Mouse (Mus musculus) left cerebral cortex, postnatal 10 days (tissue): Measurements from ENCODE around the gene Pitx2. TPM values are rescaled to one million over a fixed set of nuclear protein-coding genes. Genes with fewer than 3 reads are reported as not detected.

Experiments
- DNase-seq, 2 experiments: peaks; one replicate each; pipeline ENCODE4 v3.0.0; 2021 to 2022; ENCODE audit warnings: low spot score in 2 of 2, mixed read lengths in 1 of 2; ENCODE audit errors: extremely low spot score in 1 of 2
- intact Hi-C: fragments of 180-260 bp; cut with DNase I; formaldehyde crosslinking; loops from one replicate; pipeline ENCODE4 v1.15.1; 2025
- total RNA-seq, 2 experiments: library from RNA; stranded (reverse); gene quantifications; 2 replicates each; pipeline ENCODE4 v1.2.3; 2021

Gene Pitx2
- total RNA-seq = not detected

GRCm38 (mm10) chr3:129199609-129200500 lies at the start of gene Pitx2:
Gene Pitx2, plus strand, starts transcription at chr3:129199878.
- no peak for DNase-seq
- intact Hi-C loops = no loop called here

GRCm38 (mm10) chr3:129150001-129150400 lies 49.7 kb upstream of the Pitx2 start:
- no peak for DNase-seq
- intact Hi-C loops = no loop called here

DNA sequence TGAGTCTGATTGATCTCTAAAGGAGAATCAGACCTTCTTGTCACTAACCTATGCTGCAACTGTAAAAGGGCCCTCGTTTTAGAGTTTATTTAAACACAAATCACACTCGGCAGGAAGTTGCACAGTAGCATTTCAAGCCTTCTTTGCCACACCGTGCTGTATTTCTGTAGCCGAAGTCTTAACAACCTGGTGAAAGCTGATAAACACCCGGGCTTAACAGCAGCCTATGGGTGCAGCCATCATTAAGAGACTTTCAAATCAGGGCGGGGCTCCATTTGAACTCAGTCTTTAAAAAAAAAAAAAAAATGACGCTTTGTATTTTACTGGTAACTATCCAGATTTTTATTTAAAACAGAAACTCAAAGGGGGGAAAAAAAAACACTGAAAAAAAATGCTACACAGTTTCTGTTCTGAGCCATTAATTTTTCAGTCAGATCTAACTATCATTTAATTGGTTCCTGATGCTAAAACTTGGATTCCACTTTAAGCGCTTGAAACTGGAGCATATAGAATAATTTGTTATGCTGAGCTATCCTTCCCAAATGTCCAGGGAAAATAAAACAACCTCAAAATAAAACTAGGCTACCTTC lies 48.5 kb upstream of the Pitx2 start:
- intact Hi-C loops = no loop called here
- no peak for DNase-seq

DNA sequence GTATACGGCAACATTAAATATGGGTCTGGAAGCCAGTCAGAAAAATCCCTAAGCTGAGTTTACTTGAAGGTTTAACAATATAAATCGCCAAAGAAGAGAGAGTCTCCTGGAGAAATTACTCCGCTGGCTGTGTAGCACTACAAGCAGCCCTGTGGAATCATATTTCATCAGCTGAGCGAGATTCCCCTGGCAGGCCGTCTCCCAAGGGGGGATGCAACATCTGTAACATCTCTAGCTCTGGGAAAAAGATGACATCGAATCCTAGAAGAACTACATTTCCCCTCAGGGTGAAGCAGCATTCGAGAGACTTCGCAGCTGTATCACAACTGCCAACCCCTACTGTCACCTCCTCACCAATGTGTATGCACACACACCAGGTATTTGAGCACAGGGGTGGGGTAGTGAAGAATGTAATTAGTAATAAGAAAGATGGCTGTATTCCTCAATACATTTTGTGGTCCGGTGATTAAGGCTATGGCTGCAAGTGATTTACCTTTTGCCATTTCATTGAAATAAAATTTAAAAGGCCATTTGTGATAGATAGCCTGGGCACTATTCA lies 40.8 kb upstream of the Pitx2 start:
- DNase-seq = no peak
- intact Hi-C loops = no loop called here

- no peak for DNase-seq
- intact Hi-C loops = no loop called here
These were observed 38.2 kb upstream of the Pitx2 start for GRCm38 (mm10) chr3:129161333-129162035.

- intact Hi-C loops = no loop called here
- no peak for DNase-seq
These were observed 35.4 kb upstream of the Pitx2 start for GRCm38 (mm10) chr3:129164246-129164645.

- DNase-seq = no peak
- intact Hi-C loops = no loop called here
These were observed 34.0 kb upstream of the Pitx2 start for GRCm38 (mm10) chr3:129165715-129166114.

- intact Hi-C loops = no loop called here
- DNase-seq = no peak
These were observed 33.0 kb upstream of the Pitx2 start for GRCm38 (mm10) chr3:129166684-129167083.

DNA sequence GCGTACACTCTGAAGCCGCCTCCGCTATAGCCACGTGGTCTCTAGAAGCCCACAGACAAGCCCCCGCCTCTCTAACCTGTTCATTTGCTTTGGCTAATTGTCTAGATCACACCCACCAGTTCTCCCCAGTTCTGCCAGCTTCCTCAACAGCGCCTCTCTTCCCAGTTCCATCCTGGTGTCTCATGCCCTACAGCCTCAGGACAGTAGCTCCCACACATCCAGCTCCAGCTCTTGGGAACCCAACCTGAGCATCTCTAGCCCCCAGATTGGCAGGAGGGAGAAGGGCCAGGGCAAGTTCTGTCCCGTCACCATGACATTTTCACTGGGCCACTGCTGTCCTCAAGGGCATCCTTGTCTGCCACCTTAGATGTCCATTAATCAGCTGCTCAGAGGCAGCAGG lies 29.3 kb upstream of the Pitx2 start:
- intact Hi-C loops = no loop called here
- no peak for DNase-seq

DNA sequence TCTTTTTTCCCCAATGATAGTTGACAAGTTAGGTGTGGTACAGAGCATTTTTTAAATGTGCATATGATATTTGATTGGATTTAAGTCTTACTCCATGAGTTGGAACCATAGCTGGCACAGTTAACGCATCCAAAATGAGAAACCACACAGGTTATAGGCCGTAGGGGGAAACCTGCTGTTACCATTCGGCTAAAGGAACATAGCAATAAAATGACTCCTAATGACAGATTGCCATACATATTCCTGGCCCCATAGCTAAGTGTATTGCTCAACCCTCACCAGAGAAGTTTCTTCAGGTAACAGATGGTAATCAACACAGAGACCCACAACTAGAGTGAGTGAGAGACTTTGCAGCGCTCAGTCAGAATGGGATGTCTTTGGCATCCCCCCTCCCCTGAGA lies 27.9 kb upstream of the Pitx2 start:
- intact Hi-C loops = no loop called here
- DNase-seq = no peak

DNA sequence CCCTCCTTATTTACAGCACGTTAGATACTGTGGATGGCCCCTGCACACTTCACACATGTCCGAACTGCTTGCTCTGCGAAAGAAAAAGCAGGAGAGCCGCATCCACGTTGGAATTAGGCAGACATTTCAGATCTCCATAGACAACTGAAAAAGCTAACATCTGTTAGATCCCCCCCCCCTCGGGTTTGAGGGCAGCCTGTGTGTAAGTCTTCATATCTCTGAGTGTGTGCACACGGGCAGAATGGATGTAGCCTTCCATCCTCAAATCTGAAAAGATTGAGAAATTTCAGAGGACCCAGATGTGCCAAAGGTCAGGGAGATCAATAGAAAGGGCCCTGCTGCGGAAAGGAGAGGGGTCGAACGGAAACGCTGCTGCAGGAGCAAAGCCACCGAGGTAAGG lies 5.2 kb upstream of the Pitx2 start:
- intact Hi-C loops = no loop called here

DNA sequence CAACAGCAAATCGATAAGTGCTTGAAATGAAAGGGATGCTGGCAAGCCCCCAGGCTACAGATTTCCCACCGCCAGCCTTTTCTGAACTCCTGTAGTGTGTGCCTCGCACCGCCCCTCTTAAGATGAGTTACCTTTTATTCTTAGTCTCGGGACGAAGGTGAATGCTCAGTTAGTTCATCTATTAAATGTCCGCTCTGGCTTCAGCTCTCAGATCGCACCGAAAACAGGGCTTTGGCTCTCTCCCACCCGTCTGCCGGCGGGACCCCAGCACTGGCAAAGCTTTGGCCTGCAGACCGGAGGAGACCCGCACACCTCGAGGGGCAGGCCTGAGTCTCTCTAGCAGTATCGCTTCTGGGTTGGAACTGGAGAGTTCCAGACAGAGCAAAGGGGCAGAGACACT lies 4.6 kb upstream of the Pitx2 start:
- DNase-seq = no peak
- intact Hi-C loops = no loop called here

More for the DNA sequence above, 5.2 kb upstream of the Pitx2 start:
- no peak for DNase-seq

GRCm38 (mm10) chr3:129195816-129196549 lies 3.7 kb upstream of the Pitx2 start:
- DNase-seq = no peak
- intact Hi-C loops = no loop called here

- intact Hi-C loops = no loop called here
- DNase-seq = no peak
These were observed 3.1 kb upstream of the Pitx2 start for GRCm38 (mm10) chr3:129196550-129196919.

GRCm38 (mm10) chr3:129197035-129197434 lies 2.6 kb upstream of the Pitx2 start:
- DNase-seq = no peak
- intact Hi-C loops = no loop called here

- DNase-seq = no peak
- intact Hi-C loops = no loop called here
These were observed 1.7 kb upstream of the Pitx2 start for GRCm38 (mm10) chr3:129197786-129198626.

DNA sequence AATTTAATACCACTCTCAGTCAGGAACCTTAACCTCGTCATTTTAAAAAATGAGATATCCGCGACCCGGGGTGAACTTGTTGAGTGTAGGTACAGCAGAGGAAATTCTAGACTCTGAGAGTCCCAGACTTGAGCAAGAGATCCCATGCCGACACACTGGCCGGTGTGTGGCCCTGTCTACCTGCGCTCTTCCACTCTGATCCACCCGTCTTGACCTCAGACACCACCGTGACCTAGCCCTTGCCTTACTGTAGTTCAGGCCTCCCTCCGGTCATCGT lies 1.1 kb upstream of the Pitx2 start:
- DNase-seq = no peak
- intact Hi-C loops = no loop called here

- DNase-seq = no peak
- intact Hi-C loops = no loop called here
These were observed 494 bp upstream of the Pitx2 start for GRCm38 (mm10) chr3:129199160-129199608.
